Mouse (Mus musculus): ENCODE results near the gene Gm26741.

GRCm38 (mm10) chr10:52368376-52368775 lies 9.8 kb downstream of the Gm26741 start:
- TF ChIP-seq POLR2A (IDR thresholded peaks at IDR 0.05; ENCODE audit: borderline replicate concordance, extremely low read depth, insufficient read depth, insufficient read length, poor library complexity, severe bottlenecking): no peak
- no peak for TF ChIP-seq CTCF (IDR thresholded peaks at IDR 0.05; ENCODE audit: borderline replicate concordance, extremely low read depth, insufficient read depth, insufficient read length)
